Mouse (Mus musculus): ENCODE results near the gene Abcc1. TPM values are rescaled to one million over a fixed set of nuclear protein-coding genes. Genes with fewer than 3 reads are reported as not detected.

Abcc1 gene
- total and polyA plus RNA-seq, 3 experiments: 30.2 to 49.7 (median 37.4) TPM

DNA sequence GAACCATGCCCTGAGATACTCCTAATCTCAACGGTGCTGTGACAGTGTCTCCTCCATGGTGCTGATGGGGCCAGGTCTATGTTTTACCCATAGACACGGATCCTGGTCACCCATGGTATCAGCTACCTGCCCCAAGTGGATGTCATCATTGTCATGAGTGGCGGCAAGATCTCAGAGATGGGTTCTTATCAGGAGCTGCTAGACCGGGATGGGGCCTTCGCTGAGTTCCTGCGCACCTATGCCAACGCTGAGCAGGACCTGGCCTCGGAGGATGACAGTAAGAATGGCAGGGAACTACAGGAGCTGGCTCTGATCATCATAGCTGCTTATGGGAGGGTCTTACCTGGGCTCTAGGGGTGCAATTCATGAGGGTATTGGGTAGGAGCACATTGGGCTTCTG, 86.9 kb downstream of the Abcc1 start:
- peaks cover 57 to 96% of the 10 kb centered on the region in 2 experiments for H3K36me3 ChIP-seq (replicated peaks in 1 of 2; ENCODE audit: control insufficient read depth in 1 of 2, insufficient read depth in 1 of 2, low read length in 1 of 2)
- in situ Hi-C loops (cut with MboI; ENCODE audit: low pct_ligation_motif_present, low pct_unique_long_range_greater_than_20kb, low sequenced_read_pairs) (no loop called here), dilution Hi-C loops (cut with MboI; ENCODE audit: extremely low pct_ligation_motif_present, extremely low pct_unique_long_range_greater_than_20kb, low sequenced_read_pairs) (no loop called here)
- H3K4me1 ChIP-seq (ENCODE audit: control insufficient read depth in 1 of 2, insufficient read depth in 2 of 2): peaks cover 0 to 11% of the 10 kb centered on the region in 2 experiments; a peak in 1 of 4 replicates
- no peaks in the 10 kb centered on the region for H3K79me2 ChIP-seq (replicated peaks; ENCODE audit: control insufficient read depth, extremely low read depth, insufficient read depth, poor library complexity, severe bottlenecking)
- TF ChIP-seq PAX5 (IDR thresholded peaks at IDR 0.05; ENCODE audit: low read length) (no peak), MEF2A (IDR thresholded peaks at IDR 0.05; ENCODE audit: borderline replicate concordance, low read depth, low read length) (no peak), ELF1 (IDR thresholded peaks at IDR 0.05; ENCODE audit: low read depth, low read length) (no peak), MAX (IDR thresholded peaks at IDR 0.05; ENCODE audit: low read length) (no peak), HCFC1 (IDR thresholded peaks at IDR 0.05; ENCODE audit: low read depth, low read length) (no peak), EP300 (IDR thresholded peaks at IDR 0.05; ENCODE audit: low read length) (no peak), TCF12 (IDR thresholded peaks at IDR 0.05; ENCODE audit: low read depth, low read length) (no peak), TBP (conservative IDR thresholded peaks at IDR 0.05; ENCODE audit: low read depth, low read length) (no peak), USF1 (IDR thresholded peaks at IDR 0.05; ENCODE audit: low read depth, low read length) (no peak), MXI1 (IDR thresholded peaks at IDR 0.05; ENCODE audit: low read depth, low read length) (no peak), CTCF (conservative IDR thresholded peaks at IDR 0.05 in 1 of 2, IDR thresholded peaks at IDR 0.05 in 1 of 2; ENCODE audit: low read depth in 2 of 2, low read length in 2 of 2) (no peak), KAT2A (IDR thresholded peaks at IDR 0.05; ENCODE audit: insufficient replicate concordance, low read length) (no peak), RCOR1 (conservative IDR thresholded peaks at IDR 0.05; ENCODE audit: low read depth, low read length) (no peak), IRF4 (IDR thresholded peaks at IDR 0.05; ENCODE audit: low read depth, low read length) (no peak), POLR2AphosphoS2 (IDR thresholded peaks at IDR 0.05; ENCODE audit: low read depth, low read length) (no peak)
- H3K27ac ChIP-seq (ENCODE audit: insufficient read depth, low read depth): no peak overlapping the region
- no peak overlapping the region for H3K4me3 ChIP-seq (replicated peaks in 1 of 3; ENCODE audit: low read depth in 2 of 3, low read length in 2 of 3, poor library complexity in 1 of 3)
- H3K9me3 ChIP-seq (replicated peaks; ENCODE audit: low read length): no peaks in the 10 kb centered on the region
- no peak overlapping the region for H3K4me2 ChIP-seq (ENCODE audit: insufficient read depth, low read depth, poor library complexity, severe bottlenecking)
- no peaks in the 10 kb centered on the region for H3K27me3 ChIP-seq (replicated peaks)
- no peak for DNase-seq (ENCODE audit: extremely low read depth)
- H3K9ac ChIP-seq (ENCODE audit: insufficient read depth, low read depth): no peak overlapping the region

DNA sequence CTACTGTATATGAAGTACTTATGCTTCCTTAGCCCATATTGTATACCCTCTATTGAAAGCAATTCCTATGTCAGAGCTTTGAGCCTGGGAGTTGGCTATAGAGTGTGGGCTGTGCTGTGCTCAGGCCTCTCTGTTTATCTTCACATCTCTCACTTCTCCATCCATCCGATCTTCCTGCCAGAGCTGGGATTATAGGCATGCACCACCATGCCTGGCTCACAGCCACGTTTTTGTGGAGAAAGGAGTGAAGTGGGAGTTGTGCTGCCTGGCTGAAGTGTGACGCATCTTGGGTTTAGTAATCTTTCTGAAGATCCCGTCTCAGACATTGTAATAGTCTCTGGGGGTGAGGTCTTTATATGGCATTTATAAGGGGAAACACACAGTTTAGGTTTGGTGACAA, 88.5 kb downstream of the Abcc1 start:
- no peaks in the 10 kb centered on the region for H3K27me3 ChIP-seq (replicated peaks)
- H3K4me2 ChIP-seq (ENCODE audit: insufficient read depth, low read depth, poor library complexity, severe bottlenecking): no peak overlapping the region
- in situ Hi-C loops (cut with MboI; ENCODE audit: low pct_ligation_motif_present, low pct_unique_long_range_greater_than_20kb, low sequenced_read_pairs) (no loop called here), dilution Hi-C loops (cut with MboI; ENCODE audit: extremely low pct_ligation_motif_present, extremely low pct_unique_long_range_greater_than_20kb, low sequenced_read_pairs) (no loop called here)
- no peak for TF ChIP-seq KAT2A (IDR thresholded peaks at IDR 0.05; ENCODE audit: insufficient replicate concordance, low read length)
- no peak for TF ChIP-seq E2F4 (IDR thresholded peaks at IDR 0.05; ENCODE audit: insufficient replicate concordance, low read depth, low read length)
- no peak for TF ChIP-seq UBTF (IDR thresholded peaks at IDR 0.05; ENCODE audit: low read depth, low read length)
- TF ChIP-seq MXI1 (IDR thresholded peaks at IDR 0.05; ENCODE audit: low read depth, low read length): no peak
- TF ChIP-seq MYC (IDR thresholded peaks at IDR 0.05; ENCODE audit: low read depth, low read length): no peak
- TF ChIP-seq MAX (IDR thresholded peaks at IDR 0.05; ENCODE audit: low read length): no peak
- no peak overlapping the region for H3K9ac ChIP-seq (ENCODE audit: insufficient read depth, low read depth)
- DNase-seq (ENCODE audit: extremely low read depth): no peak
- peaks cover 55 to 95% of the 10 kb centered on the region in 2 experiments for H3K36me3 ChIP-seq (replicated peaks in 1 of 2; ENCODE audit: control insufficient read depth in 1 of 2, insufficient read depth in 1 of 2, low read length in 1 of 2)
- 0 out of 4 replicates have a peak, but pooled peaks cover 0 to 2% of the 10 kb centered on the region in 2 experiments for H3K4me1 ChIP-seq (ENCODE audit: control insufficient read depth in 1 of 2, insufficient read depth in 2 of 2)
- no peak overlapping the region for H3K4me3 ChIP-seq (replicated peaks in 1 of 3; ENCODE audit: low read depth in 2 of 3, low read length in 2 of 3, poor library complexity in 1 of 3)
- H3K27ac ChIP-seq (ENCODE audit: insufficient read depth, low read depth): no peak overlapping the region
- H3K9me3 ChIP-seq (replicated peaks; ENCODE audit: low read length): no peaks in the 10 kb centered on the region
- H3K79me2 ChIP-seq (replicated peaks; ENCODE audit: control insufficient read depth, extremely low read depth, insufficient read depth, poor library complexity, severe bottlenecking): no peaks in the 10 kb centered on the region
